Mouse (Mus musculus) megakaryocyte-erythroid progenitor cell, adult 5-6 weeks (primary cell): ENCODE measurements around the gene Ppp5c. TPM values are rescaled to one million over a fixed set of nuclear protein-coding genes. Genes with fewer than 3 reads are reported as not detected.

ENCODE experiments used
- total RNA-seq, 2 experiments: library from RNA; stranded (forward) in 1 of 2; stranded (reverse) in 1 of 2; fragments of 200-1000, 215-1000 nt in 1 of 2; fragments of >200 nt in 1 of 2; fragmentation: Nextera tagmentation in 1 of 2; gene quantifications; 2 replicates each; pipeline ENCODE4 v1.2.3; 2014 to 2017

Ppp5c gene
- total RNA-seq, 2 experiments from 2014 or later: 82.4 to 150 TPM

Other genes starting within 250 kb of the Ppp5c start
- 102 and 107 TPM in 2 replicates for gene Slc1a5, start 246.6 kb downstream of the Ppp5c start, total RNA-seq (2014; fragmentation: Nextera tagmentation)
- gene Slc1a5, start 246.6 kb downstream of the Ppp5c start, total RNA-seq (2017): 31.8 and 36.1 TPM in 2 replicates
- gene Strn4, start 212.0 kb downstream of the Ppp5c start, total RNA-seq (2014; fragmentation: Nextera tagmentation): 62.0 and 66.6 TPM in 2 replicates
- 63.9 and 71.1 TPM in 2 replicates for gene Strn4, start 212.0 kb downstream of the Ppp5c start, total RNA-seq (2017)
- gene Fkrp, start 211.2 kb downstream of the Ppp5c start, total RNA-seq (2014; fragmentation: Nextera tagmentation): 14.4 and 21.5 TPM in 2 replicates
- gene Fkrp, start 211.2 kb downstream of the Ppp5c start, total RNA-seq (2017): 8.9 and 15.8 TPM in 2 replicates
- gene Prkd2, start 185.0 kb downstream of the Ppp5c start, total RNA-seq (2014; fragmentation: Nextera tagmentation): 14.2 and 19.8 TPM in 2 replicates
- gene Prkd2, start 185.0 kb downstream of the Ppp5c start, total RNA-seq (2017): 5.2 and 14.9 TPM in 2 replicates
- 0.27 TPM in 1 of 2 replicates, not detected in the other for gene Dact3, start 152.6 kb downstream of the Ppp5c start, total RNA-seq (2014; fragmentation: Nextera tagmentation)
- gene Dact3, start 152.6 kb downstream of the Ppp5c start, total RNA-seq (2017): 0.75 TPM in 1 of 2 replicates, not detected in the other
- gene Gng8, start 136.1 kb downstream of the Ppp5c start, total RNA-seq (2014; fragmentation: Nextera tagmentation): not detected in 2 replicates
- gene Gng8, start 136.1 kb downstream of the Ppp5c start, total RNA-seq (2017): 2.6 TPM in 1 of 2 replicates, not detected in the other
- not detected in 2 replicates for gene Ptgir, start 121.4 kb downstream of the Ppp5c start, total RNA-seq (2014; fragmentation: Nextera tagmentation)
- not detected in 2 replicates for gene Ptgir, start 121.4 kb downstream of the Ppp5c start, total RNA-seq (2017)
- 291 and 377 TPM in 2 replicates for gene Calm3, start 103.8 kb downstream of the Ppp5c start, total RNA-seq (2014; fragmentation: Nextera tagmentation)
- 512 and 515 TPM in 2 replicates for gene Calm3, start 103.8 kb downstream of the Ppp5c start, total RNA-seq (2017)
- not detected in 2 replicates for gene Pnmal2, start 83.2 kb downstream of the Ppp5c start, total RNA-seq (2014; fragmentation: Nextera tagmentation)
- gene Pnmal2, start 83.2 kb downstream of the Ppp5c start, total RNA-seq (2017): not detected in 2 replicates
- not detected in 2 replicates for gene Pnmal1, start 68.2 kb downstream of the Ppp5c start, total RNA-seq (2014; fragmentation: Nextera tagmentation)
- not detected in 2 replicates for gene Pnmal1, start 68.2 kb downstream of the Ppp5c start, total RNA-seq (2017)
- 0.28 and 0.35 TPM in 2 replicates for gene Gm42372, start 44.8 kb downstream of the Ppp5c start, total RNA-seq (2014; fragmentation: Nextera tagmentation)
- not detected in 2 replicates for gene Gm42372, start 44.8 kb downstream of the Ppp5c start, total RNA-seq (2017)
- 0.79 and 2.7 TPM in 2 replicates for gene Ccdc8, start 35.2 kb downstream of the Ppp5c start, total RNA-seq (2014; fragmentation: Nextera tagmentation)
- gene Ccdc8, start 35.2 kb downstream of the Ppp5c start, total RNA-seq (2017): 1.1 and 5.3 TPM in 2 replicates
- gene Hif3a, start 34.5 kb upstream of the Ppp5c start, total RNA-seq (2014; fragmentation: Nextera tagmentation): 22.8 and 39.3 TPM in 2 replicates
- gene Hif3a, start 34.5 kb upstream of the Ppp5c start, total RNA-seq (2017): 2.9 and 3.7 TPM in 2 replicates
- gene Psg16, start 46.1 kb upstream of the Ppp5c start, total RNA-seq (2014; fragmentation: Nextera tagmentation): 0.11 TPM in 1 of 2 replicates, not detected in the other
- 1.1 TPM in 1 of 2 replicates, not detected in the other for gene Psg16, start 46.1 kb upstream of the Ppp5c start, total RNA-seq (2017)
- gene Ceacam3, start 122.4 kb upstream of the Ppp5c start, total RNA-seq (2014; fragmentation: Nextera tagmentation): not detected in 2 replicates
- gene Ceacam3, start 122.4 kb upstream of the Ppp5c start, total RNA-seq (2017): not detected in 2 replicates
- not detected in 2 replicates for gene Psg29, start 175.6 kb upstream of the Ppp5c start, total RNA-seq (2014; fragmentation: Nextera tagmentation)
- not detected in 2 replicates for gene Psg29, start 175.6 kb upstream of the Ppp5c start, total RNA-seq (2017)